Mouse (Mus musculus) heart, postnatal 0 days (tissue): ENCODE results near the gene Thoc7.

ENCODE experiments used
- CTCF ChIP-seq: IDR thresholded peaks from 2 replicates; pipeline ENCODE4 v1.5.1; 2016; ENCODE audit warnings: antibody characterized with exemption, control low read depth, low read depth
- EP300 ChIP-seq: IDR thresholded peaks from 2 replicates; pipeline ENCODE4 v1.6.1; 2016; ENCODE audit warnings: antibody characterized with exemption, low read depth

DNA sequence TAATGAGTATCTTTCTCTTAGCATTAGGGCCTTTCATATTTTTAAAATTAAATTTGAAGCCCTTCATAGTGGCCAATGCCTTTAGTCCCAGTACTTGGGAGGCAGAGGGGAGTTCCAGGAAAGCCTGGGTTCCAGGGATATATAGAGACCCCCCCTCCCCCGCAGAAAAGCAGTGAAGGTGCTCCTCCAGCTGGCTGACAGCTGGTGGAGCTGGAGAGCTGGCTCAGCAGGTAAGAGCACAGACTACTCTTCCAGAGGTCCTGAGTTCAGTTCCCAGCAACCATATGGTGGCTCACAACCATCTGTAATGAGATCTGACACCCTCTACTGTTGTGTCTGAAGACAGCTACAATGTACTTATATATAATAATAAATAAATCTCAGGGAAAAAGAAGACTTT is 6.0 kb upstream of the Thoc7 start:
- TF ChIP-seq CTCF (peak; percentile 12; the same call in 1 of the 2 replicates), EP300 (no peak)
